Mouse (Mus musculus) hematopoietic stem cell, adult 5-6 weeks (primary cell): Measurements from ENCODE around the gene Hbb-bh1. TPM values are rescaled to one million over a fixed set of nuclear protein-coding genes. Genes with fewer than 3 reads are reported as not detected.

Experiments
- ATAC-seq, 2 experiments: fragments of 125-278 bp in 1 of 2; replicated peaks in 1 of 2; 2 replicates each; pipeline ENCODE4 v1.8.0; 2016 to 2017; ENCODE audit warnings: inconsistent platforms in 2 of 2, mild to moderate bottlenecking in 2 of 2, moderate number of reproducible peaks in 2 of 2, low read depth in 1 of 2, moderate TSS enrichment in 1 of 2; ENCODE audit not compliant: low FRiP score in 2 of 2, poor library complexity in 2 of 2, severe bottlenecking in 2 of 2, insufficient read depth in 1 of 2, low TSS enrichment in 1 of 2
- total RNA-seq: library from RNA; stranded (forward); fragments of 172-1452, 232-1000 nt; gene quantifications from 2 replicates; pipeline ENCODE4 v1.2.3, GENCODE M21; 2017

The Hbb-bh1 gene
- not detected in 2 replicates for total RNA-seq

DNA sequence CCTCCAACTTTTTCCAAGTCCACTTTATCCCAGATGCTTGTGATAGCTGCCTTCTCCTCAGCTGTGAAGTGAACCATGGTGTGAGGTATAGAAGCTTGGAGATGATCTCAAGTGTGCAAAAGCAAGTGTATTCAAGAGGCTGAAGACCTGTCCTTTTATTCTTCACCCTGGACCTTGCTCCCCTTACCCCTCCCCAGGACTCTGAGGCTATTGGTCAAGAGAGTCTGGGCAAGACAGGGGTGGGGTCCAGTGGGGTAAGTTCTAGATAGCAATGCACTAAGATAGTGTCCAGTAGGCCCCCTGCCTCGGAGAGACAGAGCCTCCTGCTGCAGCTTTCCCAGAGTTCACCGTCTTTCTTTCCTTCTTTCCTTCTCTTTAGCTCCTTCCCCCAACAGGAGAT lies at the start of gene Hbb-bh1:
TSS of gene Hbb-bh1 (minus strand) at position 131 of the 400 bp plus-strand sequence.
- ATAC-seq: no peak

GRCm38 (mm10) chr7:103886152-103886551 lies 43.2 kb upstream of the Hbb-bh1 start, which contains the start of gene Olfr66:
Gene Olfr66, minus strand, starts transcription at chr7:103886252.
- no peak for ATAC-seq

GRCm38 (mm10) chr7:103877093-103877492 lies 34.1 kb upstream of the Hbb-bh1 start:
- ATAC-seq: no peak

DNA sequence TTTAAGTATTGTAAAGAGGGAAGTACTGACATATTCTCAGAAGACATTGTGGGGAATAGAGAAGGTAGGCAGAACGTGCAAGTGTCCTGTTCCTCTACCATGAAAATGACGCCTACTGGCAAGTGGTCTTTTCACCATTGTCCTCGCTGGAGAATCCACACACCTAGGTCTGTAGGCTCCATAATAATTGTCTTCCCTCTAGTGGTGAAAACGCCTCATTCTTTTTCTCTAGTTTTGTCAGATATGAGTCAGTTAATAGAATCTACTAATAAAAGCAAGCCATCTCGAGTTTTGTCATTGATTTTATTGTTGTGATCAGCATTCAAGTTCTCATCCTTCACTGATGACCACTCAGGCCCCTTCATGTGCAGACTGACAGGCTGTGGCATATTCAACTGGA lies 31.5 kb upstream of the Hbb-bh1 start:
- peak; percentile 24 to 57; a peak in 2 of 4 replicates for ATAC-seq

- ATAC-seq: peak; percentile 53 to 60; a peak in 3 of 4 replicates
Observed at GRCm38 (mm10) chr7:103873064-103873463, 30.1 kb upstream of the Hbb-bh1 start.

- peak; percentile 53 to 77; a peak in 3 of 4 replicates for ATAC-seq
Observed at GRCm38 (mm10) chr7:103870667-103871066, 27.7 kb upstream of the Hbb-bh1 start.

- peak in 1 of 2 experiments; percentile 16; a peak in 1 of 4 replicates for ATAC-seq
Observed at GRCm38 (mm10) chr7:103865716-103866115, 22.8 kb upstream of the Hbb-bh1 start.

DNA sequence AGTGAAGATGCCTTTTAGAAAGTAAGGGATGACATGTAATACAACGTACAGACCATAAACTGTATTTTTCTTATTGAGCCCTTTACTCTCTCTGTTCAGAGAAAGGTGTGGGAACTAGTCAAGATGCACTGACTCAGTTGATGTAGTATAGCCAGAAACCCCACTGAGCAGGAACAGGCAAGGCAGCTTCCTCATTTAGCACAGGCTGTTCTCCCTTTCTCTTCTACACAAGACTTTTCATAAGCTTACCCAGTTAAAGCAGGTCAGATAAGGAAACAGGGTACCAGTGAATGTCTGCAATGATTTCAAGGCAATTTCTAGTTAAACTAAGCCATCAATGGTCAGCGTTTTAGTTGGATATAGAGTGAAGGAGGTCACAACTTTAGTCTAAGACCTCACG lies 18.6 kb upstream of the Hbb-bh1 start:
- peak; percentile 39 to 63; a peak in 3 of 4 replicates for ATAC-seq

DNA sequence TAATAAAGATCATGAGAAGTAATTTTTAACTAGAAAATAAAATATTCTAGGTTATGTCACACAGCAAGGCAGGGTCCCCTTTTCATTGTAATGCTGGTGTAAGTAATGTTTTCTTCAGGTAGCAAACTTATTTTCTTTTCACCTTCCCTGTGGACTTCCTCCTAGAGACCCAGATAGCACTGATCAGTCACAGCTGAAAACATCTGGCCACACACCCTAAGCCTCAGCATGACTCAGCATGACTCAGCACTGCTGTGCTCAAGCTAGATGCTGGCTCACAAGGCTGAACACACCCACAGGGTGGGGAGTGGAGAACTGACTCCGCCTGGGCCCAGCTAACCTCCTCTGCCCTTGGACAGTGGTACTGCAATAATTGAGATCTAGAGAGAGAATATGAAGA lies 17.9 kb upstream of the Hbb-bh1 start:
- peak; percentile 84 to 93 for ATAC-seq

DNA sequence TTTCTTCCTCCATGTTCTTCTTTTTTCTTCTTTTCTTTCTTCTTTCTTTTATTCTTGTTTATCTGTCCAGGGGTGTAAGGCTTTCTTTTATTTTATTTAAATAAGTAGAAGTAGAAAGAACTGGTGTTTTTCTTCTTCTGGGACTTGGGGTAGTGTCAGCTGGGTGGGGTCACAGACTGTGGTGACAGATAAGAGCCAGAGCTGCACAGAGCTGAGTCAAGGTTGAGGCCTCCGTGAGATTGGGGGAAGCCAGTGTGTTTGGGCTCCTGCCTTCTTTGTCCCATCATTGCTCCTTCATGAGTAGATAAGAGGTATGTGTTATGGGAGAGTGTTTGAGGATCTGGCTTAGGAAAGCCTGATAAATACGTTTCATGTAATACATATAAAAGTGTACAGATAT lies 16.1 kb upstream of the Hbb-bh1 start:
- ATAC-seq: peak; percentile 33 to 54; a peak in 2 of 4 replicates

GRCm38 (mm10) chr7:103854669-103855068 lies 11.7 kb upstream of the Hbb-bh1 start:
- no peak; a peak in 1 of 4 replicates for ATAC-seq

DNA sequence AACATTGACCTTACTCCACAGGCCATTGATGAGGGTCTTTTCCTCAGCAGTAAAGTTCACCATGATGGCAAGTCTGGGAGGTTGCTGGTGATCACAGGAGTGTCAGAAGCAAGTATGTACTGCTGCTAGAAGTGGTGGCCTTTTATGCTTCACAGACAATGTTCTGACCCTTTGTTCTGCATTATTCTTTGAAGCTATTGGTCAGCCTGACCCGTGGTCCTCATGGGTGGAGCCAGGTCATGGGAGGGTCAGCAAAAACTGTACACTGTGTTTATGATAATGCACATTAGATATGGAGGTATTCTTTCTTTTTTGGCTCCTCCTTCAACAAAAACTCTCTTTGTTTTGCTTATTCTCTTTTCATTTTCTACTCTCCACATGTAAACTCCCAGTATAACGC lies 10.1 kb upstream of the Hbb-bh1 start, which contains the start of gene Hbb-y:
TSS of gene Hbb-y (minus strand) at position 127 of the 400 bp plus-strand sequence.
- ATAC-seq: no peak

- ATAC-seq: no peak
Observed at GRCm38 (mm10) chr7:103844525-103845325, 1.8 kb upstream of the Hbb-bh1 start.

DNA sequence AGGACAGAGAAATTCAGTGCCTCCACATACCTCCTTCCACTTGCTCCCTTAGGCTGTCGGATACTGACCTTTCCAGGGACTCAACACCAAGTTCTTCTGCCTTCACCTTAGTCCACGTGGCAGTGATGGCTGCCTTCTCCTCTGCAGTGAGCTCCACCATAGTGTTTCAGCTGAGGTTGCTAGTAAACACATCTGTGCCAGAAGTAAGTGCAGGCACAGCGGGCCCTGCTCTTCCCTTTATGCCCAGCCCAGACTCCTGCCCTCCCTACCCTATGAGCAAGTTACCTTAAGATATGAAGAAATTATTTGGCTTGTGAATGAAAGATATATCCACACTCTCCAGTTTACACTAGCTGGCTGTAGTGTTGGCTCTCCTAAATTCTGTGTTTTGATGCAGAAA lies 2.7 kb downstream of the Hbb-bh1 start, which contains the start of gene Hbb-bh2:
TSS of gene Hbb-bh2 (minus strand) at position 253 of the 400 bp plus-strand sequence.
- no peak for ATAC-seq

DNA sequence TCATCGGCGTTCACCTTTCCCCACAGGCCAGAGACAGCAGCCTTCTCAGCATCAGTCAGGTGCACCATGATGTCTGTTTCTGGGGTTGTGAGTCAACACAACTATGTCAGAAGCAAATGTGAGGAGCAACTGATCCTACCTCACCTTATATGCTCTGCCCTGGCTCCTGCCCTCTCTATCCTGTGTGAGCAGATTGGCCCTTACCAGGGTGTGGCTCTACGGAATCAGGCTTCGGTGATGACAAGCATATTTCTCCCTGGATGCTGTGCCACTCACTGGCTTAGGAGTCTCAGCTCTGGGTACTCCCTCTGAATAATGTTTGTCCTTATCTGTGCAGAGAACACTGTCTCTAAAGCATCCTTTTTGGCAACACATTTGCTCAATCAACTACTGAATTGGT lies 15.2 kb downstream of the Hbb-bh1 start, which contains the start of gene Hbb-bs:
TSS of gene Hbb-bs (minus strand) at position 289 of the 400 bp plus-strand sequence.
- peak in 1 of 2 experiments; percentile 39; a peak in 2 of 4 replicates for ATAC-seq

GRCm38 (mm10) chr7:103827139-103827538 lies 15.8 kb downstream of the Hbb-bh1 start:
- ATAC-seq: peak; percentile 44 to 51; a peak in 3 of 4 replicates

- ATAC-seq: no peak
Observed at GRCm38 (mm10) chr7:103826255-103826887, 16.6 kb downstream of the Hbb-bh1 start.
